Mouse (Mus musculus) embryonic fibroblast, embryonic 13.5 days (primary cell): ENCODE measurements around the gene Sacs.

Experiments
- CTCF ChIP-seq: IDR thresholded peaks from 2 replicates; pipeline ENCODE4 v1.5.1; 2011; ENCODE audit warnings: mild to moderate bottlenecking, control low read depth, low read length, moderate library complexity, borderline replicate concordance; ENCODE audit not compliant: insufficient read depth
- POLR2A ChIP-seq: IDR thresholded peaks from 2 replicates; pipeline ENCODE4 v1.6.1; 2011; ENCODE audit warnings: low read depth, mild to moderate bottlenecking, control low read depth, low read length, moderate library complexity

- peak; percentile 23; the same call in 1 of the 2 replicates for TF ChIP-seq CTCF
- TF ChIP-seq POLR2A: no peak
Measured at GRCm38 (mm10) chr14:61137994-61138726, at the start of gene Sacs.
